Mouse (Mus musculus) layer of hippocampus, adult 9-10 months (tissue): ENCODE results near the gene Mtrr.
"Not testable (repeated sequence)": the region's sequence is repeated elsewhere in the genome, so short reads cannot be mapped to it uniquely, and the experiment has no call there.

ENCODE experiments used
- DNase-seq: peaks from one replicate; pipeline ENCODE4 v3.0.0; 2022; ENCODE audit warnings: low spot score

Mtrr gene

DNA sequence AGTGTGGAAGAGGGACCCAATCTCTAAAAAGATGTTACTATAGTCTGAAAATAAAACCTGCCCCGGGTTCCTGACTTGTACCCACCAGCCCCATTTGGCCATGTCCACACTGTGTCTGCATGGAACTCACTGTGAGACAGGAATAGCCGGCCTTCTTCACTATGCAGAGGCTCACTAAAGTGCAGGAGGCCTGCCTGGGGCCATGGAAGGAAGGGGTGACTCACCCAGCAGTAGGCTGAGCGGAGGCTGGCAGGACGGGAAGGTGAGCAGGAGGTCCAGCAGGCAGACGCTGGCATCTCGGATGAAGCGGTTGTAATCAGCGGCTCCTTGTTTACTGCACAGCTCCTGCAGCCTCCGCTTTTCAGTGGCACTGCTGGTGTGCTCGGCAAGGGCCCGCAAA, 13.4 kb downstream of the Mtrr start:
- DNase-seq = no peak

- no peak for DNase-seq
These were observed 13.8 kb downstream of the Mtrr start for GRCm38 (mm10) chr13:68568110-68568509.

GRCm38 (mm10) chr13:68553391-68553790, 28.6 kb downstream of the Mtrr start:
- not testable (repeated sequence) for DNase-seq
